Mouse (Mus musculus) stomach, postnatal 0 days (tissue): ENCODE results near the gene Fnip2.

Experiments used
- CTCF ChIP-seq: IDR thresholded peaks from 2 replicates; pipeline ENCODE4 v1.5.1; 2016; ENCODE audit warnings: antibody characterized with exemption, low read depth, mild to moderate bottlenecking, moderate library complexity
- EP300 ChIP-seq: optimal IDR thresholded peaks from 2 replicates; pipeline ENCODE3; 2016; ENCODE audit warnings: antibody characterized with exemption

GRCm38 (mm10) chr3:79517884-79518591 lies 49.6 kb downstream of the Fnip2 start:
- no peak for TF ChIP-seq CTCF
- no peak for TF ChIP-seq EP300
